Mouse (Mus musculus) liver, adult 2 months (tissue): ENCODE measurements at regions not wholly inside any gene's neighbourhood (a gene's known extent, or its start where the extent isn't known, plus 50 kb on each side); places are given as distances from the start of the nearest gene placed in this dataset.

Experiments used
- CTCF ChIP-seq: fragments of 200-500 bp; IDR thresholded peaks from 2 replicates; pipeline ENCODE4 v1.5.1; 2011; ENCODE audit warnings: low read depth, low read length, control low read depth
- POLR2A ChIP-seq: fragments of 200-500 bp; IDR thresholded peaks from 2 replicates; pipeline ENCODE4 v1.6.1; 2011; ENCODE audit warnings: low read length, control low read depth; ENCODE audit not compliant: insufficient read depth; ENCODE audit errors: extremely low read depth

DNA sequence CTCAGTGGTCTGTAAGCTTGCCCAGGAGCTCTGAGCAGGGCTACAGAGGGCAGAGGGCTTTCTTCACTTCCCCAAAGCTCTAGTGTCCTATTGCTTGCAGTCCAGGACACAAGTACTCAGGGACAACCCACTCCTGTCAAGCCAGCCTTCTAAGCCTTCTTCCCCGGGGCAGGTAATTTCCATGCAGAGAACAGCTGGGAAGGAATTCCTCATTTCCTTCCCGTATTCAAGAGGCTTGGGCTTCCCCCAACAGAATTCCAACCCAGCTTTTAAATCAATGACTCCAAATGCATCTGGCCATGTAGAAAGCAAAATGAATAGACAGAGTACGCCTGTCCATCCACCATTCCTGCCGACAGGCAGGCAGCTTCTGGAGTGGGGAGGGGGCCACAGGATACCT lies 99.1 kb upstream of the Ubl3 start:
- TF ChIP-seq CTCF (no peak), POLR2A (no peak)
